Mouse (Mus musculus) intestine, embryonic 14.5 days (tissue): ENCODE results near the gene Neurl1a. TPM values are rescaled to one million over a fixed set of nuclear protein-coding genes. Genes with fewer than 3 reads are reported as not detected.

ENCODE experiments used
- ATAC-seq: fragments of 200-750 bp; cut with Nextera tagmentation; replicated peaks from 2 replicates; pipeline ENCODE4 v1.8.0; 2017; ENCODE audit warnings: low read depth, moderate number of reproducible peaks, moderate TSS enrichment, moderate library complexity; ENCODE audit not compliant: low FRiP score, low TSS enrichment
- DNase-seq: peaks from one replicate; pipeline ENCODE4 v3.0.0-alpha.2; 2018; ENCODE audit warnings: low spot score
- H3K27ac ChIP-seq: fragments of 300-500 bp; sonication (generic); 2 replicates; pipeline ENCODE4 v1.5.1; 2014; ENCODE audit warnings: low read depth, mild to moderate bottlenecking, control low read depth
- H3K27me3 ChIP-seq: fragments of 300-500 bp; sonication (generic); replicated peaks from 2 replicates; pipeline ENCODE4 v1.6.1; 2014; ENCODE audit warnings: low read length, control low read depth; ENCODE audit not compliant: control insufficient read depth, insufficient read depth
- H3K36me3 ChIP-seq: fragments of 300-500 bp; sonication (generic); 2 replicates; pipeline ENCODE4 v1.6.1; 2014; ENCODE audit warnings: low read length, control low read depth; ENCODE audit not compliant: control insufficient read depth, insufficient read depth
- H3K4me1 ChIP-seq: fragments of 300-500 bp; sonication (generic); replicated peaks from 2 replicates; pipeline ENCODE4 v1.6.1; 2014; ENCODE audit warnings: low read length, control low read depth, mixed read lengths; ENCODE audit not compliant: control insufficient read depth, insufficient read depth
- H3K4me2 ChIP-seq: fragments of 300-500 bp; sonication (generic); 2 replicates; pipeline ENCODE4 v1.6.1; 2014; ENCODE audit warnings: low read length
- H3K4me3 ChIP-seq: fragments of 300-500 bp; sonication (generic); 2 replicates; pipeline ENCODE4 v1.5.1; 2014; ENCODE audit warnings: low read depth, low read length, control low read depth, mixed read lengths
- H3K9ac ChIP-seq: fragments of 300-500 bp; sonication (generic); 2 replicates; pipeline ENCODE4 v1.6.1; 2014; ENCODE audit warnings: mild to moderate bottlenecking, low read length
- H3K9me3 ChIP-seq: fragments of 300-500 bp; sonication (generic); 2 replicates; pipeline ENCODE4 v1.6.1; 2016; ENCODE audit warnings: low read length, control low read depth; ENCODE audit not compliant: control insufficient read depth
- WGBS: fragments of 180-500 bp; shearing (Covaris S2); extraction: QIAGEN DNeasy Blood & Tissue Kit; methylation state at CpG from one replicate; pipeline ENCODE4 v1.1.7; 2014; 5-methylcytosine and 5-hydroxymethylcytosine counted together
- polyA plus RNA-seq: library from polyadenylated mRNA; unstranded; fragments of >200 nt; fragmentation: Nextera tagmentation; extraction: Ambion mirVana; gene quantifications from 2 replicates; pipeline ENCODE4 v1.2.1, GENCODE M21; 2014

The Neurl1a gene
- polyA plus RNA-seq, 1 experiment from 2014 or later: 9.1 TPM

DNA sequence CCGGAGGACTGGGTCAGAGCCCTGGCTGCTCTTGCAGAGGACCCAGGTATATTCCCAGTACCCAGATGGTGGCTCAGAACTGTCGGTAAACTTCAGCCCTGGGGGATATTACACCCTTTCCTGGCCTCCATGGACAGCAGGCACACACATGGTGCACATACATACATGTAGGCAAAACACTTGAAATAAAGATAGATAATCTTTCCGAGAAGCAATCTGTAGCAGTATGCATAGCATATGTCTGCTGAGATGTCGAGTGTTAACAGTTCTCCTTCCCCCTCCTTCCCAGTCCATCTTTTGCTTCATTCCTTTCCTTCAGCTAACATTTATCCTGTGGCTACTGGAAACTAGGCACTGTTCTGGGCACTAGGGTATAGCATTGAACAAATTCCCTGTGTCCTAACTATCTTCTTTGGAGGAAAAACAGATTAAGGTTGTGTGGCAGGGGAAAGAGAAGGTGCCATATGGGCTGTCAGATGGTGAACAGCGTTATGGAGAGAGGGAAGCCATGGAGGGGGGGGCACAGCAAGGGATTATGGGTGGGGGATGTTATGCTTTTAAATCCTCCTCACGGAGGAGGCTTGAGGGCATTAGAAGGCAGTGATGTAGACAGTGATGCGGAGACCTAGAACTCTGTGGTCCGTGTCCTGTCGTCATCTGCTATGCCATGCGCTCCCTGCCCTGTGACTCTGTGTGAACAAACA, 33.1 kb downstream of the Neurl1a start:
- Histone ChIP-seq H3K4me1 (peaks cover 1% of the 10 kb centered on the region; the same call in 1 of the 2 replicates), H3K9me3 (no peaks in the 10 kb centered on the region), H3K27me3 (no peaks in the 10 kb centered on the region), H3K4me2 (no peak overlapping the region), H3K27ac (no peak overlapping the region), H3K36me3 (no peaks in the 10 kb centered on the region), H3K9ac (no peak overlapping the region), H3K4me3 (no peak overlapping the region)
- 76% methylated on average over 10 of the region's 10 CpGs for WGBS
- DNase-seq (no peak), ATAC-seq (no peak)

DNA sequence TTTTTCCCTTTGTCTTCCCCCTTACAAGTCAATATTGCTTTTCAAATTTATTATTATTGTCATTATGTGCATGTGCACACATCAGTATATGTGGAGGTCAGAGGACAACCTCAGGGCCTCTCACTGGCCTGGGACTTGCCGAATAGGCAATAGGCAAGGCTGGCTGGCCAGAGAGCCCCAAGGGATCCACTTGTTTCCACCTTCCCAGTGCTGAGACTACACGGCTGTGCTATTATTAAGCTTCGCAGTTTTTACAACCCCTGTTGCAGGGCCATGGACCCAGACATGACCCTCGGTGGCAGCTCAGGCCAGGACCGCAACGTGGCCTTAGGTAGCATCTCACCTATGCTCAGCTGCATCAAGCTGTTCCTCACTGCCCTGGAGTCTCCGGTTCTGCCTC, 33.8 kb downstream of the Neurl1a start:
- 85% methylated on average over 7 of the region's 7 CpGs for WGBS
- H3K27me3 ChIP-seq: no peaks in the 10 kb centered on the region
- H3K4me3 ChIP-seq: no peak overlapping the region
- H3K4me1 ChIP-seq: peaks cover 7% of the 10 kb centered on the region; the same call in 1 of the 2 replicates
- no peak overlapping the region for H3K27ac ChIP-seq
- H3K9me3 ChIP-seq: no peaks in the 10 kb centered on the region
- DNase-seq: no peak
- ATAC-seq: no peak
- no peaks in the 10 kb centered on the region for H3K36me3 ChIP-seq
- H3K4me2 ChIP-seq: no peak overlapping the region
- H3K9ac ChIP-seq: no peak overlapping the region

DNA sequence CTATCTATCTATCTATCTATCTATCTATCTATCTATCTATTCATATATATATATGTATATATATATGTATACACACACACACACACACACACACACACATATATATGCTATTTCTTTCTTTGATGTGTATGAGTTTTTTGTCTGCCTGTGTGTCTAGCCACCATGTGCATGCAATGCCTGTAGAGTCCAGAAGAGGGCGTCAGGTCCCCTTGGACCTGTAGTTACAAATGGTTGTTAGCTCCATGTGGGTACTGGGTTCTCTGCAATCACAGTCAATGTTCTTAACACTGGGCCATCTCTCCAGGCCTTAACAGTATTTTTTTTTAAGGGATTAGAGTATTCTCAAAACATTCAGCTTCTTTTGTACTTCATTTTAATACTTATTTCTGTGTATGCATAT, 34.9 kb downstream of the Neurl1a start:
- no peak for DNase-seq
- H3K36me3 ChIP-seq: no peaks in the 10 kb centered on the region
- H3K4me2 ChIP-seq: no peak overlapping the region
- WGBS: 56% methylated on average over 1 of the region's 1 CpGs
- no peak overlapping the region for H3K27ac ChIP-seq
- no peaks in the 10 kb centered on the region for H3K9me3 ChIP-seq
- H3K4me3 ChIP-seq: no peak overlapping the region
- H3K27me3 ChIP-seq: no peaks in the 10 kb centered on the region
- no peak overlapping the region for H3K9ac ChIP-seq
- no peak for ATAC-seq
- peaks cover 7% of the 10 kb centered on the region; the same call in 1 of the 2 replicates for H3K4me1 ChIP-seq

DNA sequence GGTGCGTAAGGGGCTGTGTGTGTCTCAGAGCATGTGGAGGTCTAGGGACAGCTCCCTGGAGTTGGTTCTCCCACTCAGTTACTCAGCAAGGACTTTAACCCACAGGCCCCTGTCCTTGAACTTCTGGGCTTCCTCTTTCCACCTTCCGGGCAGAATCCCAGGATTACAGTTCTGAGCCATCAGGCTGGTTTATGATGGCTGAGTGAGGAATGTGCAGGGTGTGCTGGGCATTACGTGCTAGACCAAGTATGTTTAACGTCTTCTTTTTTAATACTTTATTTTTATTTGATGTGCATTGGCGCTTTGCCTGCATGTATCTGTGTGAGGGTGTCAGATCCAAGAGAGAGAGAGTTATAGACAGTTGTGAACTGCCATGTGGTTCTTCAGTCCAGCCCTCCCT, 38.1 kb downstream of the Neurl1a start:
- Histone ChIP-seq H3K4me3 (no peak overlapping the region), H3K36me3 (no peaks in the 10 kb centered on the region), H3K9ac (no peak overlapping the region), H3K27me3 (no peaks in the 10 kb centered on the region), H3K27ac (no peak overlapping the region), H3K4me1 (peaks cover 12% of the 10 kb centered on the region; the same call in 1 of the 2 replicates), H3K4me2 (no peak overlapping the region), H3K9me3 (no peaks in the 10 kb centered on the region)
- DNase-seq (no peak), ATAC-seq (0 out of 2 replicates have a peak, but pooled peaks have one; percentile 48)
- WGBS: 57% methylated on average over 5 of the region's 5 CpGs

DNA sequence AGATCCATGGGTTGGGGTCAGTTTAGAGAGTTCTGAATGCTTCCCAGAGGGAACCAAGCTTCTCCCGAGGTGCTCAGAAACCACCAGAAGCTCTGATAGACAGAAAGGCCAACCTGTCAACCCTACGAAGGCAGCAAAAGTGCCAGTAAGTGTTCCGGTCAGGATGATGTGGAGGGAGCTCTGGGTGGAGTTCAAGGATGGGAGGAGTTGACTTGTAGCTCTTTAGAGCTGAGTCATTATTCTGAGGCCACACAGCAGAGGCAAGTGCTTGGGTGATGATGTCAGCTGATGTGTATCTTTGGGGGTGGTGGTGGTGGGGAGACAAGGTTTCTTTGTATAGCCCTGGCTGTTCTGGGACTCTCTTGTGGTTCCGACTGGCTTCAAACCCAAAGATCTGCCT, 41.0 kb downstream of the Neurl1a start:
- H3K4me3 ChIP-seq: no peak overlapping the region
- 73% methylated on average over 4 of the region's 4 CpGs for WGBS
- no peak overlapping the region for H3K4me2 ChIP-seq
- peaks cover 12% of the 10 kb centered on the region; the same call in 1 of the 2 replicates for H3K4me1 ChIP-seq
- H3K27ac ChIP-seq: no peak overlapping the region
- H3K9me3 ChIP-seq: no peaks in the 10 kb centered on the region
- DNase-seq (no peak), ATAC-seq (no peak)
- H3K36me3 ChIP-seq: no peaks in the 10 kb centered on the region
- H3K27me3 ChIP-seq: no peaks in the 10 kb centered on the region
- H3K9ac ChIP-seq: no peak overlapping the region

DNA sequence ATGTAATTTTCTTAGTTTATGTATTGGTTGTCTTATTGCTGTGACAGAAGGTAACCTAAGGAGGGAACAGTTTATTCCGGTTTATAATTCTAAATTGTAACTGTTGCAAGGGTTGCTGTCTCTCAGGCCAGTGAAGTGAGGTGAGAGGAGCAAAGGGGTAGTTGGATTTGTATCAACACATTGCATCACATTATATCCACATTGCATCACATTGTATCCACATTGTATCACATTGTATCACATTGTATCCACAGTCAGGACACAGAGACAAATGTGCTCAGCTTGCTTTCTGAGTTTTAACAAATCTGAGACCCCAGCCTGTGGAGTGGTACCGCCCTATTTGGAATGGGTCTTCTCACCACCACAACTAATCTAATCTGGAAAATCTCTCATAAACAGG, 41.6 kb downstream of the Neurl1a start:
- 81% methylated on average over 2 of the region's 2 CpGs for WGBS
- ATAC-seq (no peak), DNase-seq (no peak)
- no peaks in the 10 kb centered on the region for H3K9me3 ChIP-seq
- H3K27me3 ChIP-seq: no peaks in the 10 kb centered on the region
- peaks cover 12% of the 10 kb centered on the region; the same call in 1 of the 2 replicates for H3K4me1 ChIP-seq
- H3K36me3 ChIP-seq: no peaks in the 10 kb centered on the region
- H3K27ac ChIP-seq: no peak overlapping the region
- no peak overlapping the region for H3K4me3 ChIP-seq
- no peak overlapping the region for H3K4me2 ChIP-seq
- no peak overlapping the region for H3K9ac ChIP-seq

DNA sequence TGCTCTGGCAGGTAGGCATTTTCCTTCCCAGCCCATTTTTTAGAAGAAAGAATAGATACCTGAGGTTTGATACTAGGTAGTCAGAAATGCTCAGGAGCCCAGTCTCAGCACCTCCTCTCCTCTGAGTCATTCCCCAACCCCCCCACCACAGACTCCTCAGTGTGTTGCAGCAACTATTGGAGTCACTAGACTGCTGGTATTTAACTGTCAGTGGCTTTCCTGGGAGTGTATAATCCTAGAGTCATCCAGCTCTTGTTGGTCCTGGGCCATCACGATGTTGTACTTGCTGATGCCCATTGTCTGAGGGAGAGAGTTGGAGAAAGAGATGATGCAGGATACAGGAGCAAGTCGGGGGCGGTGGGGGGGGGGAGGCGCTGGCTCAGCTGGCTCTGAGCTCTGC, 42.4 kb downstream of the Neurl1a start:
- 88% methylated on average over 4 of the region's 4 CpGs for WGBS
- ATAC-seq: no peak

DNA sequence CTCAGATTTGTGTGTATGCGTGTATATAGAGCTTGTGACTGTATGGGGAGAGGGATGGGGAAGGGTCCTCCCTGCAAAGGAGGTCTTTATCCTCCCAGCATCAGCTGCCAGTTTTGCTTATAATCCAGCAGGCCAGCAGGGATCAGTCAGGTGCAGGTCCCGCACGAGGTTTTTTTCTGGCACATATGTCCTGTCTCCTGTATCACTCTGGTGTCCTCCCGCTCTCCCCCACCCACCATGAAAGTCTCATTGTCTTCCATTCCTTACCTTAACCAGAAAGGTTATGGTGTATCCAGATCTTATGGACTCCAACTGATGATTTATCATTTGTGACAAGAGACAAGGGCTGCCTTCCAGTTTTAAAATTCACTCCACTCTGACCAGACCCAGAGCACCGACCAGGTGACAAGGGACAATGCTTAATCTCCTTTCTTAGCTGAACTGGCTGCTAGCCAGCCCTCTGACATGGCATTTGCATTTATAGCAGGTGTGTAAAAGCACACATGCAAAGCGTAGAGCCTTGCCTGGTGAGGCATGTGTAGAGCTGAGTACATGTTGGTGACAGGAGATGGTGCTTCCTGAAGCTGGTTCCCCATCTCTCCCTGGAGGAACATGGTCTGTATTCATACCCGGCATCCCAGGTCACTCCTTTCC, 43.0 kb downstream of the Neurl1a start:
- H3K36me3 ChIP-seq: no peaks in the 10 kb centered on the region
- H3K27ac ChIP-seq: no peak overlapping the region
- 76% methylated on average over 7 of the region's 7 CpGs for WGBS
- no peak overlapping the region for H3K4me2 ChIP-seq
- H3K9ac ChIP-seq: no peak overlapping the region
- no peak for DNase-seq
- H3K9me3 ChIP-seq: no peaks in the 10 kb centered on the region
- H3K27me3 ChIP-seq: no peaks in the 10 kb centered on the region
- H3K4me3 ChIP-seq: no peak overlapping the region
- no peak for ATAC-seq
- peaks cover 12% of the 10 kb centered on the region; the same call in 1 of the 2 replicates for H3K4me1 ChIP-seq

More for the DNA sequence above, 42.4 kb downstream of the Neurl1a start:
- Histone ChIP-seq H3K4me2 (no peak overlapping the region), H3K27ac (no peak overlapping the region), H3K9ac (no peak overlapping the region), H3K36me3 (no peaks in the 10 kb centered on the region), H3K4me1 (peaks cover 12% of the 10 kb centered on the region; the same call in 1 of the 2 replicates), H3K9me3 (no peaks in the 10 kb centered on the region), H3K4me3 (no peak overlapping the region), H3K27me3 (no peaks in the 10 kb centered on the region)
- DNase-seq: no peak
